Mouse (Mus musculus) myocyte (in vitro differentiated cells): ENCODE results near the gene Pcna.

ENCODE experiments used
- E2F4 ChIP-seq: IDR thresholded peaks from one replicate; pipeline ENCODE4 v1.6.1; 2011; ENCODE audit warnings: mild to moderate bottlenecking, control low read depth, moderate library complexity; ENCODE audit not compliant: insufficient read depth
- MAX ChIP-seq: IDR thresholded peaks from one replicate; pipeline ENCODE4 v1.6.1; 2011; ENCODE audit warnings: low read depth, mild to moderate bottlenecking, control low read depth
- MYOD1 ChIP-seq, 3 experiments: IDR thresholded peaks; one replicate each; pipeline ENCODE4 v1.6.1; 2011; ENCODE audit warnings: control low read depth in 2 of 3, low read depth in 2 of 3, mild to moderate bottlenecking in 2 of 3, moderate library complexity in 1 of 3; ENCODE audit not compliant: insufficient read length in 2 of 3, control insufficient read depth in 1 of 3
- MYOG ChIP-seq, 3 experiments: IDR thresholded peaks; one replicate each; pipeline ENCODE4 v1.6.1; 2011; ENCODE audit warnings: control low read depth in 2 of 3, low read depth in 2 of 3, mild to moderate bottlenecking in 2 of 3; ENCODE audit not compliant: insufficient read length in 2 of 3, control insufficient read depth in 1 of 3, insufficient read depth in 1 of 3
- POLR2A ChIP-seq: IDR thresholded peaks from one replicate; pipeline ENCODE4 v1.6.1; 2011; ENCODE audit warnings: low read depth, mild to moderate bottlenecking, control low read depth, moderate library complexity; ENCODE audit not compliant: insufficient read length
- REST ChIP-seq: IDR thresholded peaks from one replicate; pipeline ENCODE4 v1.6.1; 2011; ENCODE audit warnings: mild to moderate bottlenecking, control low read depth, moderate library complexity; ENCODE audit not compliant: insufficient read depth, insufficient read length
- TCF12 ChIP-seq: IDR thresholded peaks from one replicate; pipeline ENCODE4 v1.6.1; 2011; ENCODE audit warnings: mild to moderate bottlenecking, control low read depth; ENCODE audit not compliant: poor library complexity, insufficient read depth, severe bottlenecking
- TCF3 ChIP-seq: IDR thresholded peaks from one replicate; pipeline ENCODE4 v1.6.1; 2011; ENCODE audit warnings: low read depth, control low read depth; ENCODE audit not compliant: insufficient read length
- USF1 ChIP-seq: IDR thresholded peaks from one replicate; pipeline ENCODE4 v1.6.1; 2011; ENCODE audit warnings: low read depth, mild to moderate bottlenecking, control low read depth, moderate library complexity

GRCm38 (mm10) chr2:132265196-132265595 lies 12.1 kb upstream of the Pcna start:
- TF ChIP-seq REST (no peak), TCF12 (no peak), POLR2A (no peak), USF1 (no peak), E2F4 (no peak), MAX (no peak), TCF3 (no peak), MYOD1 (IDR thresholded peaks at IDR 0.05; ENCODE audit: control insufficient read depth in 1 of 3, insufficient read length in 2 of 3, low read depth in 2 of 3) (no peak), MYOG (IDR thresholded peaks at IDR 0.05; ENCODE audit: control insufficient read depth in 1 of 3, insufficient read depth in 1 of 3, insufficient read length in 2 of 3, low read depth in 2 of 3) (no peak)
